Mouse (Mus musculus) cerebellum, adult 11 months (tissue): ENCODE results near the gene Aldh1a3.

Experiments
- DNase-seq: peaks from one replicate; pipeline ENCODE4 v3.0.0; 2022

Aldh1a3 gene

DNA sequence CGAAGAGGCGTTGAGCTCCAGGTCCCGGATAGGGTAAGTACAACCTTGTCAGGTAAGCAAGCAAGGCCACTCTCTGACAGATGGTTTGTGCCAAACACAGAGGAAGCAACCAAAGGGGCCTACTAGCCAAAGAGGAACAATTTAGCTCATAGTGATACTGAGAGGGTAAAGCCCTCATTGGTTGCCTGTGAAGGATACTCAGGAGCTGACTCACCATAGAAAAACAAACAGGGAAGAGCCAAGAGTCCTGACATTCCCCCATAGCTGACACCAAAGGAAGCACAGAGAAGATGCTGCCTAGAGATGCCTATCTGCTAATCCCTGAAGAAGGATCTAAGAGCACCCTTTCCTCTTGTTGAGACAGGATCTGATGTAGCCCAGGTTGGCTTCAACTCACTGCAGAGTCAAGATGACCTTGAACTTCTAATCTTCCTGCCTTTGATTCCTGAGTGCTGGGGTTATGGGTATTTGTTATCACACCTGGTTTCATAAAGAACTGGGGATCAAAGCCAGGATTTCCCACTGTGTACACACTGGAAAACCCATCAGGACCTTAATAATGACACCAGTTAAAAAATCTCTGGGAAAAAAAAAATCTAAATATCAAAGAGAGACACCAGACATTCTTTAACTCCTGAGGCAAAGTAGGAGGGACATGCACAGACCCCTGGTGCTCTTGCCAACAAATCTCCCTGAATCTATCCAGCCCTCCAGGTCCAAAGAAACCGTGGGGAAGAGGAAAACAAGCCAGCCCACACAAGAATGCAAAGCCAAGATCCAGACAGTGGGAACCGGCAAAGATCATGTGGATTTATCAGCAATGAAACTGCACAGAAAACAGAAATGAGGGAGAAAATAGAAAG lies 58.0 kb downstream of the Aldh1a3 start:
- DNase-seq: no peak

DNA sequence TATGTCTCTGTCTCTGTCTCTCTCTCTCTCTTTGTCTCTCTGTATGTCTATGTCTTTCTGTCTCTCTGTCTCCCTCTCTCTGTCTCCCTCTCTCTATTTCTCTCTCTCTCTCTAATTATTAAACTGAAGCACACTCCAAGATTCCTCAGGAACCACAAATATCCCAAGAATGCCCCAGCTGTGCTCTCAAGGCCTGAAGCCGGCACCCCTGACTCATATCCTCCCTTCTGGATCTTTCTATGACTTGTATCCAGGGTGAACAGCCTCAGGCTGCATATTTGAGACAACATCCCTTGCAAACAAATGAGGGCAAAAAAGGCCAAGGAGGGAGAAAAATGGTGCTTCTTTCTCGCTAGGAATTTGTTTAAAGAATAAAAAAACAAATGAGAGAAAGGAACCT lies 61.4 kb downstream of the Aldh1a3 start, which contains the start of gene Gm10974:
Gene Gm10974, plus strand, starts transcription at position 2 of the 400 bp plus-strand sequence.
- no peak for DNase-seq

GRCm38 (mm10) chr7:66365411-66365810 lies 61.9 kb downstream of the Aldh1a3 start:
- DNase-seq: no peak

DNA sequence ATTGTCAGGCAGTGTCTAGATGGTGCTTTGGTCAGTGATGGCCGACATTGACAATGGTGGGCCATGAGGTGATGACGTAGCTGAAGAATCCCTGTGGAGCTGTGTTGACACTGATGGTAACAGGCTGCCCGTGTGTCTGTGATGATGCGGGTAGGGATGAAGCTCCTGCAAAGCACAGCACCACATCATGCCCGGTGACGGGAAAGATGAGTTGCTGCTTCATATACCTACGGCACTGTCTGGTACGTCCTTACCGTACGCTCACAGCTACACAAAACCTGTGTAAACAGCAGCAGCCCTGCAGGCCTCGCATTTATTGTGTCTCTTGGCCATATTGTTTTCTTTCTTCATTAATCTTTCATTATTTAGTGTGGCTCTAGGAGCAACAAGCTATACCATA lies 62.8 kb downstream of the Aldh1a3 start:
- no peak for DNase-seq

GRCm38 (mm10) chr7:66359044-66359443 lies 68.3 kb downstream of the Aldh1a3 start:
- DNase-seq: no peak

GRCm38 (mm10) chr7:66358461-66358860 lies 68.9 kb downstream of the Aldh1a3 start:
- no peak for DNase-seq

- no peak for DNase-seq
Measured at GRCm38 (mm10) chr7:66355791-66356522, 71.4 kb downstream of the Aldh1a3 start.

GRCm38 (mm10) chr7:66354911-66355310 lies 72.4 kb downstream of the Aldh1a3 start:
- DNase-seq: no peak

DNA sequence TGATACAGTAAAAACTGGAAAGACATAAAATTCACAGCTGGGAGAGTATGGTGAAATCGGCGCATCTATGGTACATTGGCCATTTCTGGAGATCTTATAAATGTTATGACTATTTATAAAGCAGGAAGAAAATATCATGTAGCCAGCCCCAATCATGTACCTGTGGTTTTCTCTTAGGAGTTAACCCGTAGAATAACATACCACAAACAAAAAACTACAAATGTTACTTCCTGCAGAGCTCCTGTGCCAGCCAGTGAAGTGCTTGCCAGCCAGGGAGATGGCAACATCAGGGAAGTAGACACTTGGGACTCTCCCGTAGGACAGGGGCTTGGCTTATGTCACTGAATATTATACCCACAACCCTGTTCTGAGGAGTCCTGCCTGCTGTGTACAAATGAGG lies 76.2 kb downstream of the Aldh1a3 start:
- no peak for DNase-seq

- no peak for DNase-seq
Measured at GRCm38 (mm10) chr7:66349670-66350069, 77.6 kb downstream of the Aldh1a3 start.

GRCm38 (mm10) chr7:66348588-66348987 lies 78.7 kb downstream of the Aldh1a3 start:
- DNase-seq: no peak

DNA sequence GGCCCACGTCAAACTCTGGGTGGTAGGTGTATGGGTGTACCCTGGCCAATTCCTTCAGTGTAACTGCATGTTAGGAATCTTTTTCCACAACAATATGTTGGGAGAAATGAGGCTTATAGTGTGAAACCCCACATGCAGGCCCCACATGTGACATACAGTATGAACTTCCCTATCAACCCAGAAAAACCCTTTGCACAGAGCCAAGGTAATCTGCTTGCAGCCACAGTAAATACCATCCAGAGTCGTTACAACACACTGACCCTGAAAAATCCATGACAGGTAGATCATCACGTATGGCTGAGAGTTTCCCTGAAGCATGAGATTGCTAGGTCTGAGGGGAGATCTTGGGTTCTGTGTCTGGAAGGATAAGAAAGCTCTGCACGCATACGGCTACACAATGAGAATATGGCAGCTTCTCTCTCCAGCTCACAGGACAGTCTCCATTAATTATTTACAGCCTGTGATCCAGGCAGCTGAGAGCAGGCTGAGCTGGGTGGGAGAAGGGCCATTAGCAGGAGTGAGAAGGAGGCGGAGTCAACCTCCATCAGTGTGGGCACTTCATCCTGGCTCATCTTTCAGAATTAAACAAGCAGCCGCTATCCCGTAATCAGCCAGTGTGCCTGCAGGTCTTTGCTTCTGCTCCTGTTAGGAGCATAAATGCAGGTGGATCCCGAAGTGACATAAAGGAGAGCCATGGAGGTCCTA lies 80.2 kb downstream of the Aldh1a3 start:
- no peak for DNase-seq

DNA sequence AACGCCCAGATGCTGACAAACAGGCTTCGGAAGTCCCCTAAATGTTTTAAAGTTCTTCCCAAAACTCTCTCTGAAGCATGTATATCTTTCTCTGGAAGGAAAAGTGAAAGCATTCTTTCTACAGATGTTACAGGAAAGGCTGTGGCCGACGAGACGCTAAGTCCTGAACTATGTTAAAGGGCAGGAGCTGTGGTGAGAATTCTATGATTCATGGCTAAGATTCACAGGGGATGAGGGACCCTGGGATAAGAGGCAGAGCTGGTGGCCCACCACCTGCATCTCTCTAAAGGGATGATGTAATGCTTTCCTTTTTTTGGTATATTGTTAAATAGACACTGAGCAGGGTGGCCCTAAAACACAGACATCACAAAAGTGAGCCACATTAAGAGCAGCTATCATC lies 84.0 kb downstream of the Aldh1a3 start:
- no peak for DNase-seq

DNA sequence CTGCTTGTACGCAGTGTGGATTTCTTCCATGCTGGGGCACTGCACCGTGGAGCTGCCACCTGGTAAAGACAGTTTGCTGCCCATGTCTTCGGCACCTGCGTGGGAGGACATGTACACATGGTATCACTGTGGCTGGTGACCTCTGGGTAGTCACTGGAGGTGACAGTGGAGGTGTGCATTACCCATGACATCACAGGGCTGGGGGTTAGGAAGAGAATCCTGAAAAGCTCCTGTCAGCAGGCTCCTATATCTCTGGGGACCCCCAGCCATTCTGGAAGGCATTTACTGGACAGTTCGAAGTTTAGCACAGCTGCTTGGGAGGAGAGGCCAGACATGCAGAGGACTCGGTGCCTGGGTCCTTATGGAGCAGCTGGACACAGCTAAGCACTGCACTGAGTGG lies 84.5 kb downstream of the Aldh1a3 start:
- no peak for DNase-seq

GRCm38 (mm10) chr7:66342323-66342722 lies 85.0 kb downstream of the Aldh1a3 start:
- DNase-seq: peak; percentile 4
